Mouse (Mus musculus): ENCODE results near the gene Tada1.

- TF ChIP-seq CTCF (IDR thresholded peaks at IDR 0.05; ENCODE audit: control insufficient read depth, insufficient read depth, insufficient replicate concordance, low read depth, low read length), result no peak
- TF ChIP-seq POLR2A (IDR thresholded peaks at IDR 0.05; ENCODE audit: control insufficient read depth, low read depth, low read length), result no peak
Observed at GRCm38 (mm10) chr1:166346906-166347305, 32.0 kb upstream of the Tada1 start.

Data from testis, adult 2 months (tissue).